ENCODE assay signal across 30 mouse cellular contexts in the genomic region with DNA sequence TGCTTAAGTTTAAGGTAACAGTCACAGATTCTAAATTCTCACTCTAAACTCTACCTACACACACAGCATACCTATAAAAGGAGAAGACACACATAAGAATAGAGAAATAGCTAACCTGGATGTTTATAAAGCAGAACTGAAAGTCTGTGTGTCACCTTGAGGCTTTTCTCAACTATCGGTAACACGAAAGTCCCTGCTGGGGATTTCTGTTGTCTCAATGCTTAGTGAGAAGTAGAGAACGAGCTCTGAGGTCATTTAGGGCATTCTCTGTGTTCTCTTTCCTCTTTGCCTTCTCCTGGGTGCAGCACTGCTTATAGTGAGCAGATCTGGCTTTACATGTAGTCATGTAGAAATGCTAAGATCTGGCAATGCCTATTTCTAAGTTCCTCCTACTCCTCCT. TPM values are rescaled to one million over a fixed set of nuclear protein-coding genes. Genes with fewer than 3 reads are reported as not detected.
A peak's percentile ranks its signal among the peaks of the same experiment; 100 is the strongest.
DNase-seq lines count a peak whose midpoint lies in the region; ATAC-seq lines count a peak whose summit lies in the region.
"Had no signal": no experiment of that assay in that cellular context is flagged by ENCODE, and none has a peak within 500 bp of the region (broad histone marks: within the 10 kb centered on the region; RNA-seq: fewer than 3 reads in every experiment).

No protein-coding gene starts in this region.

- intact Hi-C loops in heart, postnatal 36 days (cut with DNase I): no loop called here

- H3K36me3 ChIP-seq in forebrain, embryonic 16.5 days (ENCODE audit: control insufficient read depth, insufficient read depth): peaks cover 21% of the 10 kb centered on the region

- ATAC-seq in neutrophil, adult 5-6 weeks (ENCODE audit: extremely low read depth, insufficient number of reproducible peaks, low FRiP score, poor library complexity, severe bottlenecking): peak; percentile 80
- ATAC-seq in forebrain, embryonic 16.5 days: no peak
- ATAC-seq: forebrain, embryonic 14.5 days; forebrain, postnatal 0 days had no signal

- peak; percentile 9 for DNase-seq in heart, adult 11 months
- DNase-seq in heart, postnatal 36 days: no peak
- peak; percentile 30 to 43 for DNase-seq in spleen, postnatal 36 days (ENCODE audit: low spot score in 2 of 2)
- no peak for DNase-seq in spleen, postnatal 4 days (ENCODE audit: low spot score in 2 of 2)
- DNase-seq in thymus, postnatal 14 days: no peak
- DNase-seq: adrenal gland, adult 2 months; adrenal gland, postnatal 10 days; adrenal gland, postnatal 25 days; cerebellum, adult 11 months; cerebellum, adult 18-20 months; cerebellum, adult 8-10 months; cerebellum, adult 9-11 months; cerebellum, postnatal 14 days; cerebellum, postnatal 36 days; embryo, embryonic 11 days; forebrain, postnatal 0 days had no signal

- no peak overlapping the region for H3K4me2 ChIP-seq in forebrain, embryonic 16.5 days (ENCODE audit: low read length)
- H3K4me2 ChIP-seq: embryonic facial prominence, embryonic 13.5 days; embryonic facial prominence, embryonic 15.5 days; forebrain, embryonic 12.5 days had no signal

- no peak overlapping the region for H3K27ac ChIP-seq in forebrain, embryonic 16.5 days (ENCODE audit: low read length)
- H3K27ac ChIP-seq: embryonic facial prominence, embryonic 13.5 days; embryonic facial prominence, embryonic 15.5 days; forebrain, embryonic 10.5 days; forebrain, embryonic 12.5 days had no signal

- WGBS in forebrain, embryonic 16.5 days: 91% methylated on average over 3 of the region's 3 CpGs

- peaks cover 16% of the 10 kb centered on the region for H3K4me1 ChIP-seq in forebrain, embryonic 16.5 days (replicated peaks; ENCODE audit: control insufficient read depth, insufficient read depth, low read length)
- H3K4me1 ChIP-seq: embryonic facial prominence, embryonic 13.5 days; embryonic facial prominence, embryonic 15.5 days; forebrain, embryonic 10.5 days; forebrain, embryonic 12.5 days had no signal

- H3K9me3 ChIP-seq in forebrain, embryonic 16.5 days (ENCODE audit: control insufficient read depth, low read length): no peaks in the 10 kb centered on the region
- H3K9me3 ChIP-seq: embryonic facial prominence, embryonic 13.5 days; embryonic facial prominence, embryonic 15.5 days; forebrain, embryonic 10.5 days; forebrain, embryonic 12.5 days had no signal

- H3K27me3 ChIP-seq in forebrain, embryonic 16.5 days (replicated peaks; ENCODE audit: control insufficient read depth, insufficient read depth, low read length): no peaks in the 10 kb centered on the region
- H3K27me3 ChIP-seq: embryonic facial prominence, embryonic 13.5 days; embryonic facial prominence, embryonic 15.5 days; forebrain, embryonic 12.5 days had no signal

- H3K9ac ChIP-seq in forebrain, embryonic 16.5 days (replicated peaks; ENCODE audit: low read depth, low read length): no peak overlapping the region
- H3K9ac ChIP-seq: embryonic facial prominence, embryonic 13.5 days; embryonic facial prominence, embryonic 15.5 days; forebrain, embryonic 12.5 days; forebrain, postnatal 0 days had no signal

- H3K4me3 ChIP-seq in forebrain, embryonic 16.5 days (replicated peaks; ENCODE audit: low read length): no peak overlapping the region
- H3K4me3 ChIP-seq: embryonic facial prominence, embryonic 13.5 days; embryonic facial prominence, embryonic 15.5 days; erythroblast, embryonic 14.5 days; forebrain, embryonic 10.5 days; forebrain, embryonic 12.5 days had no signal

RNA-seq across cellular contexts. Expression of a gene that starts 34.1 kb away (rescaled TPM):
- total RNA-seq in heart, postnatal 36 days (2021): not detected
- total RNA-seq in neutrophil, adult 5-6 weeks (2017): not detected in 2 replicates
- polyA plus RNA-seq in forebrain, embryonic 16.5 days (2015; fragmentation: Nextera tagmentation; extraction: Ambion mirVana): not detected in 2 replicates
- total RNA-seq: adrenal gland, adult 2 months; adrenal gland, postnatal 10 days; adrenal gland, postnatal 25 days; adrenal gland, postnatal 4 days; common myeloid progenitor, adult 5-6 weeks; ES-E14; forebrain, postnatal 0 days; MEL had no signal
- polyA plus RNA-seq: adrenal gland, adult 2 months; brain, embryonic 14.5 days; embryonic facial prominence, embryonic 11.5 days; embryonic facial prominence, embryonic 13.5 days; embryonic facial prominence, embryonic 15.5 days; erythroblast, embryonic 14.5 days; forebrain, embryonic 10.5 days; forebrain, embryonic 12.5 days; forebrain, embryonic 14.5 days; forebrain, postnatal 0 days had no signal

Comparison
In these comparisons a context has a peak if more than half of its experiments do, and no peak if none do; other contexts are left out.
1. DNase-seq: peak in heart, adult 11 months (single experiment) and spleen, postnatal 36 days (2 of 2); none in heart, postnatal 36 days (0 of 2), spleen, postnatal 4 days (0 of 2) and thymus, postnatal 14 days (single experiment).